Mouse (Mus musculus): ENCODE results near the gene Hist1h2ab.

- TF ChIP-seq CTCF (IDR thresholded peaks at IDR 0.05; ENCODE audit: low read depth, low read length) (no peak), POLR2A (IDR thresholded peaks at IDR 0.05; ENCODE audit: borderline replicate concordance, low read depth, low read length) (no peak)
Measured at GRCm38 (mm10) chr13:23747081-23747891, 3.6 kb upstream of the Hist1h2ab start.
